Mouse (Mus musculus) brown adipose tissue, adult 24 weeks (tissue): Measurements from ENCODE around the gene Ankk1. TPM values are rescaled to one million over a fixed set of nuclear protein-coding genes. Genes with fewer than 3 reads are reported as not detected.

Experiments
- H3K27ac ChIP-seq: fragments of 200-500 bp; replicated peaks from 2 replicates; pipeline ENCODE4 v1.5.1; 2012; ENCODE audit warnings: low read depth, mild to moderate bottlenecking, low read length
- H3K4me1 ChIP-seq: fragments of 200-500 bp; 2 replicates; pipeline ENCODE4 v1.6.1; 2012; ENCODE audit warnings: low read length, mixed read lengths; ENCODE audit not compliant: control insufficient read depth, insufficient read depth, insufficient read length
- H3K4me3 ChIP-seq: fragments of 200-500 bp; 2 replicates; pipeline ENCODE4 v1.5.1; 2012; ENCODE audit warnings: low read depth, mild to moderate bottlenecking, low read length, moderate library complexity; ENCODE audit not compliant: insufficient read depth
- polyA plus RNA-seq: library from polyadenylated mRNA; stranded (reverse); fragments of >200 nt; gene quantifications from 2 replicates; pipeline ENCODE4 v1.2.4, GENCODE M21; 2012; ENCODE audit not compliant: missing spikeins, insufficient read depth, insufficient read length

Ankk1 gene
- polyA plus RNA-seq, 1 experiment = not detected

- Histone ChIP-seq H3K4me1 (no peaks in the 10 kb centered on the region), H3K4me3 (no peak overlapping the region), H3K27ac (no peak overlapping the region)
Observed at GRCm38 (mm10) chr9:49386119-49386518, 40.7 kb downstream of the Ankk1 start.

GRCm38 (mm10) chr9:49385301-49385700, 41.5 kb downstream of the Ankk1 start:
- 0 out of 2 replicates have a peak overlapping the region, but pooled peaks have one; percentile 2 for H3K27ac ChIP-seq
- no peak overlapping the region for H3K4me3 ChIP-seq
- H3K4me1 ChIP-seq = no peaks in the 10 kb centered on the region

- Histone ChIP-seq H3K4me1 (no peaks in the 10 kb centered on the region), H3K27ac (no peak overlapping the region)
Observed at GRCm38 (mm10) chr9:49384855-49385254, 42.0 kb downstream of the Ankk1 start.

GRCm38 (mm10) chr9:49384041-49384440, 42.8 kb downstream of the Ankk1 start:
- H3K4me1 ChIP-seq = no peaks in the 10 kb centered on the region
- H3K27ac ChIP-seq = no peak overlapping the region
- no peak overlapping the region for H3K4me3 ChIP-seq

More at GRCm38 (mm10) chr9:49384855-49385254, 42.0 kb downstream of the Ankk1 start:
- no peak overlapping the region for H3K4me3 ChIP-seq

GRCm38 (mm10) chr9:49379962-49380361, 46.9 kb downstream of the Ankk1 start:
- no peak overlapping the region for H3K4me3 ChIP-seq
- no peaks in the 10 kb centered on the region for H3K4me1 ChIP-seq
- no peak overlapping the region for H3K27ac ChIP-seq

GRCm38 (mm10) chr9:49373946-49374345, 52.9 kb downstream of the Ankk1 start:
- Histone ChIP-seq H3K4me1 (no peaks in the 10 kb centered on the region; the same call in 1 of the 2 replicates), H3K27ac (no peak overlapping the region), H3K4me3 (no peak overlapping the region)

GRCm38 (mm10) chr9:49365763-49366162, 61.1 kb downstream of the Ankk1 start:
- H3K4me1 ChIP-seq = no peaks in the 10 kb centered on the region
- no peak overlapping the region for H3K27ac ChIP-seq
- no peak overlapping the region for H3K4me3 ChIP-seq

Other genes with a start within 250 kb of the Ankk1 start
- gene Gm4894, start 176.5 kb downstream of the Ankk1 start, polyA plus RNA-seq = not detected in 2 replicates
- not detected in 2 replicates for gene Drd2, start 86.4 kb downstream of the Ankk1 start, polyA plus RNA-seq
- 1.6 and 2.1 TPM in 2 replicates for gene Ttc12, start 59.2 kb upstream of the Ankk1 start, polyA plus RNA-seq